Mouse (Mus musculus) splenic B cell, adult 2 months (primary cell): Measurements from ENCODE around the gene Aph1c.
"Not testable (repeated sequence)": the region's sequence is repeated elsewhere in the genome, so short reads cannot be mapped to it uniquely, and the experiment has no call there.

Experiments
- DNase-seq: peaks from one replicate; pipeline ENCODE4 v3.0.0-alpha.2; 2011; ENCODE audit warnings: low read depth, low spot score
- H3K27me3 ChIP-seq: 2 replicates; pipeline ENCODE4 v1.6.1; 2012; ENCODE audit warnings: mild to moderate bottlenecking, low read length, moderate library complexity, mixed read lengths; ENCODE audit not compliant: control insufficient read depth, poor library complexity, insufficient read depth, severe bottlenecking
- H3K36me3 ChIP-seq: 2 replicates; pipeline ENCODE4 v1.6.1; 2012; ENCODE audit warnings: mild to moderate bottlenecking, low read length, moderate library complexity, mixed read lengths; ENCODE audit not compliant: control insufficient read depth, poor library complexity, insufficient read depth, severe bottlenecking

Gene Aph1c

GRCm38 (mm10) chr9:66834318-66835096 is at the start of gene Aph1c:
Gene Aph1c, minus strand, starts transcription at chr9:66834726.
- Histone ChIP-seq H3K36me3 (no peaks in the 10 kb centered on the region), H3K27me3 (no peaks in the 10 kb centered on the region)
- DNase-seq: peak; percentile 99

GRCm38 (mm10) chr9:66883500-66883899 is 49.0 kb upstream of the Aph1c start:
- Histone ChIP-seq H3K27me3 (no peaks in the 10 kb centered on the region), H3K36me3 (peaks cover 2% of the 10 kb centered on the region; the same call in 1 of the 2 replicates)
- DNase-seq: no peak

- DNase-seq: peak; percentile 59
- Histone ChIP-seq H3K27me3 (no peaks in the 10 kb centered on the region), H3K36me3 (peaks cover 2% of the 10 kb centered on the region; the same call in 1 of the 2 replicates)
Measured at GRCm38 (mm10) chr9:66882406-66882821, 47.9 kb upstream of the Aph1c start.

- DNase-seq: no peak
- no peaks in the 10 kb centered on the region for H3K27me3 ChIP-seq
- H3K36me3 ChIP-seq: peaks cover 2% of the 10 kb centered on the region; the same call in 1 of the 2 replicates
Measured at GRCm38 (mm10) chr9:66881858-66882257, 47.3 kb upstream of the Aph1c start.

GRCm38 (mm10) chr9:66880752-66881151 is 46.2 kb upstream of the Aph1c start:
- no peak for DNase-seq
- Histone ChIP-seq H3K36me3 (peaks cover 2% of the 10 kb centered on the region; the same call in 1 of the 2 replicates), H3K27me3 (no peaks in the 10 kb centered on the region)

DNA sequence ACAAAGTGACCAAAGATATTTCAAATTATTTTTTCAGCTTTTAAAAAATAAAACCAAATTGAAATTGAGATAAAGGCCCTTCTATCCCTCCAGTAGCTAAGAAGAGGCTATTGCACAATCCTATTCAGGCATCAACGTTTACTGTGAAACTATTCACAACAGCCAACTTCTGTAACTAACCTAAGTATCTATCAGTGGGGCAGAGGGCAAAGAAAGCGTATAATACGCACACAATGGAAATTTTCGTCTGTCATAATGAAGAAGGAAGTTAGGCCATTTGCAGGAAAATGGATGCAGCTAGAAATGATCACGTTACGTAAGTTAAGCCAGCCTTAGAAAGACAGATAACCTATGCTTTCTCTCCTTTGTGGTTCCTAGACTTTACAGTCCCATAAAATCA is 45.0 kb upstream of the Aph1c start:
- H3K36me3 ChIP-seq: peaks cover 2% of the 10 kb centered on the region; the same call in 1 of the 2 replicates
- no peak for DNase-seq
- H3K27me3 ChIP-seq: no peaks in the 10 kb centered on the region

- peaks cover 2% of the 10 kb centered on the region; the same call in 1 of the 2 replicates for H3K36me3 ChIP-seq
- no peaks in the 10 kb centered on the region for H3K27me3 ChIP-seq
- DNase-seq: no peak
Measured at GRCm38 (mm10) chr9:66878899-66879298, 44.4 kb upstream of the Aph1c start.

DNA sequence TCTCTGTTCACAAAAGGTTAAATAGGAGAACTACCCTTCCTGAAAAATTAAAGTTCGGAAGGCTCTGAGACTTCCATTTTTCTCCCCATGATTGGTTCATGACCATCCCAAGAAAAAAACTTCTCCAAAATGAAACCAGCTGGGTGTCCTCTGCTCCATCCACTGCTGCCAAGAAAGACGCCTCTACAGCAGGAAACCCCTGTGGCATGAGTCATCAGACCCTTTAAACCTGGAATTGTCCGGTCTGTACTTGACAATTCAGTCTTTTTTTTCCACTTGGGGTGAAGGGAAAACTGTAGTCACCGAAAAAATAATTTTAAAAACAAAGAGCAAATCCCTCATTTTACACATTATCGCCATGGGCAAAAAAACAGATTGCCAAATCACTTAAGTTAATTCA is 42.1 kb upstream of the Aph1c start:
- H3K36me3 ChIP-seq: peaks cover 4% of the 10 kb centered on the region; the same call in 1 of the 2 replicates

DNA sequence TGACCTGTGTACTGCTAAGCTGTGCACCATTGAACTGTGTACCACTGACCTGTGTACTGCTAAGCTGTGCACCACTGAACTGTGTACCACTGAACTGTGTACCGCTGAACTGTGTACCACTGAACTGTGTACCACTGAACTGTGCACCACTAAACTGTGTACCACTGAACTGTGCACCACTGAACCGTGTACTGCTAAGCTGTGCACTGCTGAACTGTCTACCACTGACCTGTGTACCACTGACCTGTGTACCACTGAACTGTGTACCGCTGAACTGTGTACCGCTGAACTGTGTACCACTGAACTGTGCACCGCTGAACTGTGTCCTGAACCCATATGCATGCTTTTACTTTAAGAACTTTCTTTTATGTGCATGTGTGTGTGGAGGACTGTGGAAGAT is 39.8 kb upstream of the Aph1c start:
- peaks cover 4% of the 10 kb centered on the region; the same call in 1 of the 2 replicates for H3K36me3 ChIP-seq
- DNase-seq: no peak
- no peaks in the 10 kb centered on the region for H3K27me3 ChIP-seq

More for the DNA sequence above, 42.1 kb upstream of the Aph1c start:
- no peaks in the 10 kb centered on the region for H3K27me3 ChIP-seq
- DNase-seq: no peak

DNA sequence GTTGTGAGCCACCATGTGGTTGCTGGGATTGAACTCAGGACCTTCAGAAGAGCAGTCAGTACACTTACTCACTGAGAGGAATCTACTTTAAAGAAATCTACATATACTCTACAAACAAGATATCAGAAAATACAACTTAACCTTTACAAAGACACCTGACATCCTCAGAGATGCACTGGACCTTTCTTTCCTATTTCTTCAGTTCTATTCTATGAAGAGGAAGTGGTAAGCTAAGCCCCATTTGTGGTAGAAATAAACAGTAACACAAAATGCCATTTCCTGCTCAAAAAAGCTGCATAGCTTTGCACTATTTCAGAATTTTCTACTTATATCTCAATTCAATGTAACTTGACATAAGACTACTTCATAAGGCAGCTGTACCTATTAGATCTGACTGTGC is 39.0 kb upstream of the Aph1c start:
- peak; percentile 31 for DNase-seq
- H3K36me3 ChIP-seq: peaks cover 4% of the 10 kb centered on the region; the same call in 1 of the 2 replicates
- no peaks in the 10 kb centered on the region for H3K27me3 ChIP-seq

- not testable (repeated sequence) for H3K36me3 ChIP-seq, H3K27me3 ChIP-seq, DNase-seq
Measured at GRCm38 (mm10) chr9:66873009-66873408, 38.5 kb upstream of the Aph1c start.

DNA sequence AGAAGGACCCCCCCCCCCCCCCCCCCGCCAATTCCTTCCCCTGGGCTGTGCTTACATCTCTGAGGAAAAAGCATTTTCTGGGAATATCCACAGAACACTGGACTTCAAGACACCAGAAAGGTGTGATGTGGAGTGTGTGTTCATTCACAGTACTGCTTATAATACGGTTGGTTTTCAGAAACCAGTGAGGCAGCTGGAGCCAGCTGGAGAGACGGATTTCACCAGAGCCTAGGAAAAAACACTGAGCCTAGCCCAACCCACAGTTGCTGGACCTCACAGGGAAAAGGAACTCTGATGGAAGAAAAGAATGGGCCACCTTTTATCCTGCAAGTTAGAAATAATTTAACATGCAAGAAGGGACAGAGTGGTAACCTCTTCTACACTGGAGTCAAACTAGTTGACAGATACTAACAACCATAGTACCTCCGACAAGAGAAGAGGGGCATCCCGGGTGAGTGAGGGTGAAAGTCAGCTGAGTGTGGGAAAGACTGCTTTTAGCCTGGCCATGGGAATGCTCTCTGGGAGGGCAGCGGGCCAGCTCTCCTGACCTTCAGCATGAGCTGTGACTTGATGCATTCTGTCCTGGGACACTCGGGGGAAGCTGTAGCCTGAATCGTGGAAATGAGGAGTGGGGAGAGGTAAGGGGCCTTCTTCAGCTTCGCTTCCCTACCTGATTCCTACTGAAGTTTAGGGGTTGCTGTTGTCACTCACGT is 37.6 kb upstream of the Aph1c start:
- H3K27me3 ChIP-seq: no peaks in the 10 kb centered on the region
- DNase-seq: no peak
- H3K36me3 ChIP-seq: peaks cover 4% of the 10 kb centered on the region; the same call in 1 of the 2 replicates

GRCm38 (mm10) chr9:66864708-66865107 is 30.2 kb upstream of the Aph1c start:
- no peak for DNase-seq
- Histone ChIP-seq H3K27me3 (no peaks in the 10 kb centered on the region), H3K36me3 (no peaks in the 10 kb centered on the region; the same call in 1 of the 2 replicates)

DNA sequence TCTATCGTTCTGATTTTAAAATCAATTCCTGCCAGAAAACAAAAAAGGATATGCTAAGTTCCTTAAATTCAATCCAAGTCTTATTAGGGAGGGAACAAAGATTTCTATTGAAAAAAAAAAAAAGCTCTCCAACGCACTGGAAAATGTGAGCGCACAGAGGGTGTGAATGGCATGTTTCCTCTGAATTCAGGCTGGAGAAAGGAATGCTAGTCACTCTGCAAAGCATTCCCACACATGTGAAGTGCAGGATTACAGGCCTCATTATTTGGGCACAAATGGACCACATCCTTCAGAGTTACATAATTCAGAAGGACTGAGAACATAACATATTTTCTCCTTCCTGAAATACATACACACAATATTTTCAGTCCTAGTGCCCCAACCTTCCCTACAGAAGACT is 28.9 kb upstream of the Aph1c start:
- H3K27me3 ChIP-seq: no peaks in the 10 kb centered on the region
- no peaks in the 10 kb centered on the region; the same call in 1 of the 2 replicates for H3K36me3 ChIP-seq
- no peak for DNase-seq

DNA sequence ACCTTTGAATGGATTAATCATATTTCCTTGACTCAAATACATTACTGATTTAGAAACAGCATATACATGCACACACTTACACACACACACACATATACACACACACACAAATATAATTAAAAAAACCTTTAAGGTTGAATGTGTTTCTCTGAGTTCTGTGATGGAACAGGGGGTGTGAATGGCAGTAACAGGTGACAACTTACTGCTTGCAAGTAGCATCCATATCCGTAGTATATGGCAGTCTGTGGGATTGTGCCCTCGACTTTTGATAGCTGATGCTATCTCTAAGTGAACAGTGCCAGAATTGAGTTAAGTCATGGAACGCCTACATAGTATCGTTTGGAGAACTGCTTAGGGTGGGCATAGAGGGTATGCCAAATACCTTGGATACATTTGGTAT is 27.7 kb upstream of the Aph1c start:
- no peak for DNase-seq
- Histone ChIP-seq H3K27me3 (no peaks in the 10 kb centered on the region), H3K36me3 (no peaks in the 10 kb centered on the region; the same call in 1 of the 2 replicates)
